Mouse (Mus musculus) urinary bladder, postnatal 36 days (tissue): ENCODE data around the gene Cmip.

Experiments used
- DNase-seq, 2 experiments: peaks; one replicate each; pipeline ENCODE4 v3.0.0; 2022; ENCODE audit warnings: low spot score in 2 of 2, mixed read lengths in 1 of 2

Cmip gene

DNA sequence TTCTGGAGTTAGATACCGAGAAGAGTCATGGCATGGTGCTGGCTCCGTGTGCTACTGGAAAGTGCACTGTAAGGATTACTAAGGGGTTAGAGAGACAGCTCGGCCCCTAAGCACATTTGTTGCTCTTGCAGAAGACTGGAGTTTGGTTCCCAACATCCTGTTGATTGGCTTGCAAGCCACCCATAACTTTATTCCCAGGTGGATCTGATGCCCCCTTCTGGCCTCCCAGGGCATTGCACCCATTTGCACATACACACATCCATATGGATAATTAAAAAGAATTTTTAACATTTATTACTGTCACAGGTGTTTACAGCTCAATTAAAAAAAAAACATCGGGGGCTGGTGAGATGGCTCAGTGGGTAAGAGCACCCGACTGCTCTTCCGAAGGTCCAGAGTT lies 207.7 kb downstream of the Cmip start:
- DNase-seq = no peak

DNA sequence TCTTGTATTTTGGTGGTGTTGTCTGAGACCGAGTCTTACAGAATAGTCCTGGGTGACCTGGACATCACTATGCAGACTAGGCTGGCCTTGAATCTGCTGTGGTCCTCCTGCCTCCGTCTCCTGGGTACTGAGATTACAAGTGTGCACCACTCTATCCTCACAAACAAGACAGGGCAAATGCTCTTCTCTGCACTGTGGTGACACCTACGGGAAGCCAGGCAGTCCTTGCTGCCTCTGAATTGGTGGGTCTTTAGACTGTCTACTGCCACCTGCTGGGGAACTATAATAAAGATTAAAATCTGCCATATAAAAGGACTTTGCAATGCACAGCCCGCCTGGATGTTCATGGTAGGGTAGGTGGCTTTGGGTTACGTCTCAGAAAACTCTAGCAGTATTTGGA lies 208.4 kb downstream of the Cmip start:
- peak in 1 of 2 experiments; percentile 41 for DNase-seq

DNA sequence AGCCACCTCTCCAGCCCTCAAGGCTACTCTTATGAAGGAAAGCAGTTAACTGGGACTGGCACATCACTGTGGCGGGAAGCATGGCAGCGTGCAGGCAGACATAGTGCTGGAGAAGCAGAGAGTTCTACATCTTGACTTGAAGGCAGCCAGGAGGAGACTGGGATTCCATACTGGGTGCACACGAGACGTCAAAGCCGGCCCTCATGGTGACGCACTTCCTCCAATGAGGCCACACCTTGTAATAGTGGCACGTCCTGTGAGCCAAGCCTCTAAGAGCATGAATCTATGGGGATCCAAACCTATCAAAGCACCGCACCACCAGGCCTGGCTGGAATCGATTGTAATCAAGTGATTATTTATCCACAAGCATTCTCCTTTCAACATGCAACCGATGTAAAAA lies 210.6 kb downstream of the Cmip start:
- DNase-seq = no peak

DNA sequence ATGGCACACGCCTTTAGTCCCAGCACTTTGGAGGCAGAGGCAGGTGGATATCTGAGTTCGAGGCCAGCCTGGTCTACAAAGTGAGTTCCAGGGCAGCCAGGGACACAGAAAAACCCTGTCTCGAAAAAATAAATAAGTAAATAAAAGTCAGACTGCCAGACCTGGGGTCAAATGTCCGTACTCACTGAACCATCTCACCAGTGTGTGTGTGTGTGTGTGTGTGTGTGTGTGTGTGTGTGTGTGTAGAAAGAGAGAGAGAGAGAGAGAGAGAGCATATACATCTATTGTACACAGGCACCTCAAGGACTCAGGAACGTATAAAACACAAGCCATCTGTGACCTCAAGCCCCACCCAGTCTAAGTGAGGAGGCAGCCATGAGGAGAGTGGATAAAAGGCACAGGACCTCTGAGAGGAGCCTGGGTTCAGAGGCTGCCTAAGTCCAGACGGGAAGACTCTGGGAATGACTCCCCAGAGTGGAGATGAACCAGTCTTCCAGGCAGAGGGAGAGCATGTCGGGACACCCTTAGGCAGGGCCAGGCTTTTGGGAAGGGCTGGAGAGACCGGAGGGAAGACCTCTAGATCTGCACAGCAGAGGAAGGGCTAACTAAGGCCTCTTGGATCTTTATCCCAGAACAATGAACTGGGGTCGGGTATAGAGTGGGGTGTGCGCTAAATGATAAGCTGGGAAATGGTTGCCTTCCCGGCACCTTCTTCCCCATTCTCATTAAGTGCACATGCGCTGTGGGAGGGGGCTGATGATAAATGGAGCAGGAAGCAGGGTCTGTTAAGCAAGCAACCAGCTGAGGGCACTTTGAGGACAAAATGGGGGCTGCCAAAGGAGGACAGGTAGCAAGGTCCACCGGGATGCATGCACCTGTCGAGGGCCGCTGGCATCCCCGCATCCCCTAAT lies 212.8 kb downstream of the Cmip start:
- no peak for DNase-seq

DNA sequence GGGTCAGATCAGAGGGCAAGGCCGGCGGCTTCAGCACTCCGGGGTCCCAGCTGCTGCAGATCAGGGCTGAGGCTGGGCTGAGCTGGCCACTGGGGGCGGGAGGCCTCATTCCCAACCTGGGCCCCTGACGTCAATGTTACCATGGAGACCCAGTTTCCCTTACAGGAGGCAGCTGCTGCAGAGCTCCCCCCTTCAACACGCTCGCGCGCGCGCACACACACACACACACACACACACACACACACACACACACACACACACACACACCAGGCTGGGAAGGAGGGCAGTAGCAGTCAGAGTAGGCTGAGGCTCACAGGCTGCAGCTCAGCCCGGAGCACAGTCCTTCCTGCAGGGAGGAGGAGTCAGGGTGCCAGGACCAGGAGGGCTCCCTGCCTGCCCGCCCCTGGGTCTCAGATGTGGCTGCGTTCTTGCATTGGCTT lies 213.5 kb downstream of the Cmip start:
- DNase-seq = peak in 1 of 2 experiments; percentile 29

DNA sequence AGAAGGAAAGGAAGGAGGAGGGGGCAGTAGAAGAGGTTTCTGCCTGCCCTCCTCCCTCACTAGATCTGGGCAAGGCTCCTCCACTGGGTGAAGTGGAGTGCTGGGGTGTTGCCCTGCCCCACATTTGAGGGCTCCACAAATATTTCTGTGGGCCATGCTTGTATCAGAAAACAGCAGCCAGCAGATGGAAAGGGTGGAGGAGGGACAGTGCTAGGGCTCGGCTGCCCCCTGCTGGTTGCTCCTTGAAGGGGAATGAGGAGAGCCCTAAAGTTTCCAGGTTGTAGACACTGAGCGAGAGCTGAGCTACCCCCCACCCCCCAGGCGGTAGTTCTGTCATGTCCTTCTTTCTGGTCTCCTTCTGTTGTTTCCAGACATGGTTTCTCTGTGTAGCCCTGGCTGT lies 214.3 kb downstream of the Cmip start:
- DNase-seq = peak; percentile 47 to 61

DNA sequence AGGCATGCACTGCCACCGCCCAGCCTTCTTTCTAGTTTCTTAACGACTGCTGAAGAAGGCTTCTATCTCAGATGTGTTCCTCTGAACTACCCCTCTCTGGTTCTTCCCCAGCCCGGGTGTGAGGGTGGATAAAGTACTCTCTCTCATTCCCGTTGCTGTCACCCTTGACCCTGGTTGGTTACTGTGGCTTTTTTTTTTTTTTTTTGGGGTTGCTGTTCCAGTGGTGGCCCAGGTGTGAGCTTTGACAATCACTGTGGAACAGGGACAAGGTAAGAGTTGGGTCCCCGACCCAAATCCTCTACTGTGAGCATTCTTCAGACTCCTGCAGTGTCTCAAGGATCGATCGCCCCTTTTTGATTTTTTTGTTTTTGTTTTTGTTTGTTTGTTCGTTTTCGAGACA lies 214.8 kb downstream of the Cmip start:
- DNase-seq = no peak

DNA sequence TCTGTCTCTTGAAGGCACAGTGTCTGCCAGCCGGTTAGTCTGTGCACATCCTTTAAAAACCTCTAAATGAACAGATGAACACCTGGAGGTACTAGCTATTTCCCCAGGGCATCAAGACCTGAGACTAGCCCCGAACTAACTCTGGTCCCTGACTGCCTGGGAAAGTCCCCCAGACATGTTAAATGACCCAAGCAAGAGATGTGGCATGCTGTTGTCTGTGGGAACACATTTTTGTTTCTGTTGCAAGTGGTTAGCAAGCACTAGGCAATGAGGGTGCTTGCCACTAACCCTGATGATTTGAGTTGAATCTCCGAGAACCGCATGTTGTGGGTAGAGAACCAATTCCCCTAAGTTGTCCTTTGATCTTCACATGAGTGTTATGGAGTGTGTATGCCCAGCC lies 215.5 kb downstream of the Cmip start:
- DNase-seq = no peak

DNA sequence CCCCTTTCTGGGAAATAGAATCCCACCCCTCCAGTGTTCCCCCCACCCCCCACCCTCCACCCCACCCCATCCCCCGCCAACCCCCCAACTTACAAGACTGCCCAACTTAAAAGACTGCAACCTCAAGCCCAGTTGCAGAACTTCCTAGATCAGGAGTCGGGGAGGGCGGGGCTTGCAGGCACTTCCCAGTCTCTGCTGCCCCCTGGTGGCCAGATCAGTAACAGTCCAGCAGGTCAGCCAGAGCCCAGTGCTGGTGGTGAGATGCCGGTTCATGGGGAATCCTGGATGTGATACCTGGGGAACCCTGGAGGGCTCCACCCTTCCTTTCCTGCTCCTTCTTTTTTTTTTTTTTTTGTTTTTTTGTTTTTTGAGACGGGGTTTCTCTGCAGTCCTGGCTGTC lies 218.1 kb downstream of the Cmip start:
- peak; percentile 91 to 92 for DNase-seq

DNA sequence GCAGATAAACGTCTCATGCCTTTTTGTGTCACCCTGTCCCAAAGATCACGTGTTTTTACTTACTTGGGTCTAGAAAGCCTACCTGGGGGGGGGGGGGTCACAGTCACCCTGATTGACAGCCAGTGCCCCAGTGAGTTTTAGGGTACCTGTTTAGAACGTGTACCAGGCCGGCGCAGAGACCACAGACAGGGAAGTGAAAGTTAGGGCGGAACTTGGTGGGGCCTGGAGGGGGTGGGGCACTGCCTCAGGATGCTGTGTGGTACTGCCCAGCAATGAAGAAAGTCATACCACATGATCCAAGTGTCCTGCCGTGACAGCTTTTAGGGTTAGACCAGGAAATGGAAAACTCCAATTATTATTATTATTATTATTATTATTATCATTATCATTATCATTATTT lies 219.0 kb downstream of the Cmip start:
- DNase-seq = no peak

DNA sequence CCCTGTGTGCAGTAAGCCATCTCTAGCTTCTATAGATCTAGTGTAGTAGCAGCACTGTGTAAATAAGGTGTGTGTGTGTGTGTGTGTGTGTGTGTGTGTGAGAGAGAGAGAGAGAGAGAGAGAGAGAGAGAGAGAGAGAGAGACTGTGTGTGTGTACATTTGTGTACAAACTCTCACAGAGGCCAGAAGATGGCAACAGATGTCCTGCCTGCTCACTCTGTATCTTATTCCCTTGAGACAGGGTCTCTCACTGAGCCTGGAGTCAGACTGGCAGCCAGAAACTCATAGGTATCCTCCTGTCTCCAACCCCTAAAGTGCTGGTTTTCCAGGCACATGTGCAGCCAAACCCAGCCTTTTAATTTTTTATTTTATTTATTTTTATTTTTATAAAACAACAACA lies 221.2 kb downstream of the Cmip start:
- no peak for DNase-seq

DNA sequence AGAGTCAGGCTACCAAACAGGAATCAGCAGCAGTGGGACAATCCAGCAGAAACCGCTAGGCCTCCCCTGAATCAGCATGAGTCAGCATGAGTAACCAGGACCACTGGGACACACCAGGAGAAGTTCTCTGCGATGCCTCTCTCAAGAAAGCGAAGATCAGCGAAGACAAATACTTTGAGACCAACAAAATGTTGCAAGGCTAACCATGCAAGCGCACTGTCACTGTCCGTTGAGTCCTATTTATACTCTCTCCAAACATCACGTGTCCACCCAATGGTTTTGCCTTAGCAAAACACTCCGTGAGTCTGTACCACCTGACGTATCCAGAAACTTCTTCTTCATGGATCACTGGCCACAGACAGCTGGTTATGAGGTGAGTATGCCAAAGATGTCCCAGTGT lies 223.1 kb downstream of the Cmip start:
- DNase-seq = no peak

DNA sequence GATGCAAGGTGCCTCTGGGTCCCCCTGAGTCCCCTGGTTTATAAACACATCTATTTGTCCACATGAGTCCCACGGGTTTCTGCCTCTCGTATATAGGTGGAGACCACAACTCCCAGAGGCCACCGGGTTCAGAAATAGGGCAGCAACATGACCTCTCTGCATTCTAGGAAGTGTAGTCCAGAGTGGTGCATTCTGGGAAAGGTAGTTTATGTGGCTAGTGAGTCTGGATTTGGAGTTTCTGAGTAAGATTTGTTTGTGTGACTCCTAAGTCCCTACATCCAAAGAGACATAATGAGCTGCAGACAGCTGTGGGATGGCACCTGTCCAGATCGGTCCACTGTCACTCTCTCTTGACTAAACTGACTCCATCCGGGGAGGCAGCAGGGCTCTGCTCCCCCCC lies 223.7 kb downstream of the Cmip start:
- no peak for DNase-seq

DNA sequence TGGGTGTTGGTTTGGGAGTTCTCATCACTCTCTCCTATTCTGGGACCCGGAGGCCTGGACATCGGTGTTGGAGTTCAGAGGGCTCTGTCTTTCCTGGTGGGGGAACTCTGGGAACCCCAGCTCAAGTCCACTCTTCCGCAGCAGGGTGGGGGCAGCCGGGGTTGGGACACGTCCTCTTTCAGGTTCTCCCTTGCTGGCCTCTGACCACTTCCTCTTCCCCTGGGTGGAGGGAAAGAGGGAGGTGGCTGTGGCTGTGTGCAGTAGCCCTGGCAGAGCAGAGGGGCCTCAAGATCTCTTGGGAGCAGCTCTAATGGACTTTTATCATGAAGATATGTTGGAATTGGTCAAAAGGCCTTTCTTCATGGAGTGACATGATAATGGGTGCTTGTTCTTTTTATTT lies 225.0 kb downstream of the Cmip start:
- no peak for DNase-seq

DNA sequence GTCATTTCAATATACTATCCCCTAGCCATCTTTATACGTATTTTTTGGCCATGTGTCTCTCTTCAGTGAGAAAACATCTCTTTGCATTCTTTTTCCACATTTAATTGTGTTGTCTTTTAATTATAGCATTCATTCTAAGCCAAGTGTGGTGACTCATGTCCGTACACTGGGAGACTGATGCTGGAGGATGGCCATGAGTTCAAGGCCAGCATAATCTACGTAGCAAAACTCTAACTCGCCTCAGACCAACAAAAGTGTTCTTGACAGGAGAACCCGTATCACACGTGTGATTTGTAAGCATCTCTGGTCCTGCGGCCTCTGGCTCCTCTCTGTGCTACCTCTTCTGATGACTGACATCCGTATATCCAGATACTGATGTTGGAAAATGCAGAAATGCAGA lies 227.9 kb downstream of the Cmip start:
- DNase-seq = no peak

DNA sequence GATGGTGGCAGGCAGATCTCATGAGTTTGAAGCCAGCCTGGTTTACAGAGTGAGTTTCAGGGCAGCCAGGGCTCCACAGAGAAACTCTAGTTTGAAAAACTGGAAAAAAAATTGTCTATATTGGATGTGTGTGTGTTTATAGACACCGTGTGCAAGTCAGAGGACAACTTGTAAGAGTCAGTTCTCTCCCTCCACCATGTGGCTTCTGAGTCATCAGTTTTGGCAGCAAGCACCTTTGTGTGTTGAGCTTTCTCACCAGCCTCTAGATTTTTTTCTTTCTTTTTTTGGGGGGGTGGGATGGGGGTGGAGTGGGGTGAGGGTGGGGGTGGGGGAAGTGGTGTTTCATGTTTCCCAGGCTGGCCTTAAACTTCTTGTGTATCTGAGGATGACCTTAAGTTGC lies 228.5 kb downstream of the Cmip start:
- no peak for DNase-seq

DNA sequence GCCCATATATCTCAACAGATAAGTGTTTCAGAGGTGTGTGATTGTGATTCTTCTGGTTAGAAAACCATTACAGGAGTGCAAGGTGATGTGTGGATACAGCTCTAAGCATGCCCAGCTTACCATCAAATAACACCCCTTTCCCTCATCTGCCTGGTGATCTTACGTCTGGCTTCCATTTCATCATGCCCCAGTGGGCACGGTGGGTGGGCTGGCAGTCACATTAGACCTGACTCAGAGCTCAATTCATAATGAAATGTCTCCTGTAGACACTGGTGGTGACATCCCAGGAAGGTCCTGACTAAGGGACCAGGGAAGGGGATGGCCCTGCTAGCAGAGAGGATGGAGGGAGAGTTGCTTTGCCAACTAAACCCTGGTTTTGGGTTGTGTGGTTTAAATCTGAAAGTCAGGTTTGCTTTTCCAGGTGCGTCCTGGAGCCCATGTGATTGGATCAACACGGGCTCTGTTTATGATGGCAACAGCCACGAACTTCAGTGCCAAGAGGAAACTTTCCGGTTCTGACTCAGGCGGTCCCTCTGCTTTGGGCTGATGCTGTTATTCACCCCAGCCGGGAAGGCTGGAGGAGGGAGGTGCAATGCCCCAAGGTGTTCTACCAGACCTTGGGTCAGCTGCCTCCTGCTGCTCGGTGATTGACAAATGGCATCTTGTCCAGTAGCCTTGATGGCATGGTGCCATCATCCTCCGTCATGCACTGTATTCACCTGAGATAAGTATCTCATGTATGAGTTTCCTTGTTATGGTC lies 231.6 kb downstream of the Cmip start:
- no peak for DNase-seq

DNA sequence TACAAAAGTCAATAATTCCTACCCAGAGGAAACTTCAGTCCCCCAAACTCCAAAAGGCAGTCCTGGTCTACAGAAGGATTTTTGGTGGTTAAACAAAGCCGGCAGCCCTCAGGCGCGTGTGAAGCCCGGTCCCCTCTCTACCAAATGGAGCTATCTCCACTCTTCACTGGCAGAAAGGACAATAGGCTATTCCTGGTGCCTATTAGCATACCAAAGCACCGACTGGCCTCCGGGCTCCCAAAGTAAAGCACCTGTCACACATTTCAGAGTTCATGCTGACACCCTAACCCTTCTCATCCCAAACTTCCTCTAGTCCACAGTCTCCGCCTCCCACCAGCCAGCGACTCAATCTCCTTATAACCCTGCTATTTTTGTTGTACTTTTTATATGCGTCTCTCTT lies 236.7 kb downstream of the Cmip start:
- no peak for DNase-seq

DNA sequence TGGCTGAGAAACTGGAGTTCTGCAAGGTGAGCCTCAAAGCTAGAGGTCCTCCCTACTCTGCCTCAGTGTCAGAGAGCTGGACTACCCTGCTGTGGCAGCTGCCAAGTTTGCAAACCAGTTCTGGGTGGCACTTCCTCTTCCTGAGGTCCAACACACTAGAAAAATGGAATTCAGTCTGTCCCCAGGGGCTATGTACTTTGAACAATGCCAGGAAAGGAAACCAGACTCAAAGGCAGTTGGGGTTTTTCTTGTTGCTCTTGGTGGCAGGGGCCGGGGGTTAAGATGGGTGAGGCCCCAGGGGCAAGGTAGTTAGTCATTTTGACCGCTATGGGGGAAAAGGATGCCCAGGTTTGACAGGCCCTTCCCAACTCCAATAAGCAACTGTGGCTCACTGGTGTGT lies 238.0 kb downstream of the Cmip start:
- no peak for DNase-seq

DNA sequence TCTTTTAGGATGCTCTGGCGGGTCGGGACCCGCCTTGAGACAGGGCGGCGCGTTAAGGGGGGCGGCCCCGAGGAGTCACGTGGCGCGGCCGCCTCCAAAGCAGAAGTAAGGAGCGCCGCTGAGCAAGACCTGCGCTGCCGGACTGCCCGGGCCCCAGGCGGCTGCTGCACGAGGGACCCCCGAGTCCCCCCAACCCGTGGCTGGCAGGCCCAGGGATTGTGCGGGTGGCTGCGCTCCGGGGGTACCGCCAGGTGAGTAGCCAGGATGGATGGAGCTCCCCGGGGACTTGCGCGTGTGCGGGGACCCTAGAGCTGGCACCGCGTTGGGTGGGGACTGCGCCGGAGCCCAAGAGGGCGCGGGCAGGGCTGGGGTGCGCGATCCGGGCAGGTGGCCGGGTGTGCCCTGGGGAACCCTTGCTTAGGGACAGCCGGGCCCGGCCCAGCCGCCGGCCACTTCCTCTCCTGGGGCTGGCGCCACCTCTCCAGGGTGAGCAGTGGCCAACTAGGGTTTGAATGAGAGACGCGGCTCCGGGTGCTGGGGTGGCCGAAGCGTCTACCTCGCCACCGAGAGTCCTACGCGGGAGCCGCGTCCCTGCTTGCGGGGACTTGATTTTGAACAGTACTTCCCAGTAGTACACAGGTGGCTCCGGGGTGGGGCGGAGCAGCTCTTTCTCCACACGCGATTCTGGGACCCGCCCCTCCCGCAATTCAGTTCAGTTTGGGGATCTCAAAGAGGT lies 241.5 kb downstream of the Cmip start, which contains the start of gene Plcg2:
Plcg2 (plus strand) TSS at position 113 of the 736 bp plus-strand sequence.
- peak; percentile 20 to 33 for DNase-seq

DNA sequence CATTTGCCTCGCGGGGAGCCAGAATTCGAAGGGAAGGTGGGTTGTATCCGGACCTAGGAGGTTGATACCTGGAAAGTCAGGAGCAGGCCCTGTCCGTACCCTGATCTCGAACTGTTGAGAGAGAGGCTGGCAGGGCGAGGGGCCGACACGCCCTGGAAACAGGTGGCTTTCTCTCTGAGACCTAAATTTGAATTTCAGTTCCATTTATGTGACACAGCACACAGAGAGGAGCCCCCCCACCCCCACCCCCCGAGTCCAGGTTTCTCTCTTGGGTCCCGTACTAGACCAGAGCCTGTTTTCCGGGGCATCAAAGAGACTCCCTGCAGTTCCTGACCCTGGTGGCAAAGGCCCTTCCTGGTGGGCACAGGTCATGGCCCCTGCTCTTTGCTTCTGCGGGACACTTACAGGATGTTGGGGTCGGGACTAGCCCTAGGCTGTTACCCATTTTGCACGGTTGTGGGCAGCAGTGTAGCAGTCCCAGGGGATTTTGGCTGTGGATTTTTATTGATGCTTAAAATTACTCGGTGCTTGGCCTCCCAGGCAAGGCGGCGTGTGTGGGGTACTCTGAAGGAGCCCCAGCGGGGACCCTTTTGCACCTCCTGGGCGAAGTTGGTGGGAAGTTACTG lies 242.2 kb downstream of the Cmip start:
- DNase-seq = no peak
